ENCODE assay signal across 16 mouse cellular contexts in genomic region chr19:4571658-4572057, GRCm38 (mm10). TPM values are rescaled to one million over a fixed set of nuclear protein-coding genes. Genes with fewer than 3 reads are reported as not detected.
DNase-seq lines count a peak whose midpoint lies in the region; ATAC-seq and TF ChIP-seq lines count a peak whose summit lies in the region.
"Had no signal": no experiment of that assay in that cellular context is flagged by ENCODE, and none has a peak within 500 bp of the region (broad histone marks: within the 10 kb centered on the region; RNA-seq: fewer than 3 reads in every experiment).

No protein-coding gene starts in this region.

- DNase-seq in forebrain, embryonic 14.5 days (ENCODE audit: low spot score) = peak; percentile 59
- DNase-seq in forebrain, embryonic 10.5 days (ENCODE audit: extremely low spot score, low spot score) = no peak
- no peak for DNase-seq in lung, postnatal 4 days
- peak; percentile 9 for DNase-seq in forebrain, postnatal 0 days
- no peak for DNase-seq in kidney, postnatal 10 days
- no peak for DNase-seq in gastrocnemius, postnatal 14 days
- DNase-seq: cerebellum, adult 11 months; cerebellum, postnatal 25 days; thymus, postnatal 36 days had no signal

- 14% methylated on average over 1 of the region's 1 CpGs for whole genome bisulfite sequencing in forebrain, embryonic 14.5 days
- 88% methylated on average over 1 of the region's 1 CpGs for WGBS in forebrain, embryonic 10.5 days
- 79% methylated on average over 1 of the region's 1 CpGs for WGBS in lung, embryonic 15.5 days
- 20% methylated on average over 1 of the region's 1 CpGs for WGBS in forebrain, postnatal 0 days
- WGBS in small intestine, adult 2 months = 79% methylated on average over 1 of the region's 1 CpGs

- no peak for TF ChIP-seq POLR2A in small intestine, adult 2 months (IDR thresholded peaks at IDR 0.05; ENCODE audit: low read depth, low read length)

- no peak for ATAC-seq in forebrain, embryonic 14.5 days
- no peak for ATAC-seq in lung, embryonic 15.5 days (ENCODE audit: borderline replicate concordance, extremely low read depth, low FRiP score, low TSS enrichment)
- no peak for ATAC-seq in forebrain, postnatal 0 days
- ATAC-seq: inflammation-experienced regulatory T-cells, adult 6 months had no signal

- no peaks in the 10 kb centered on the region for H3K36me3 ChIP-seq in forebrain, embryonic 14.5 days (ENCODE audit: control insufficient read depth, insufficient read depth, low read length)
- no peaks in the 10 kb centered on the region for H3K36me3 ChIP-seq in forebrain, embryonic 10.5 days (replicated peaks)
- H3K36me3 ChIP-seq in lung, embryonic 15.5 days = no peaks in the 10 kb centered on the region
- H3K36me3 ChIP-seq in forebrain, postnatal 0 days (ENCODE audit: insufficient read depth) = no peaks in the 10 kb centered on the region
- no peaks in the 10 kb centered on the region for H3K36me3 ChIP-seq in small intestine, adult 2 months (ENCODE audit: control insufficient read depth, insufficient read depth, low read length)
- H3K36me3 ChIP-seq: kidney, embryonic 15.5 days; limb, embryonic 12.5 days had no signal

- no peak overlapping the region for H3K4me3 ChIP-seq in forebrain, embryonic 14.5 days (ENCODE audit: low read depth, low read length)
- H3K4me3 ChIP-seq in forebrain, embryonic 10.5 days = no peak overlapping the region
- no peak overlapping the region for H3K4me3 ChIP-seq in lung, embryonic 15.5 days
- H3K4me3 ChIP-seq in forebrain, postnatal 0 days (ENCODE audit: low read depth, low read length) = no peak overlapping the region
- H3K4me3 ChIP-seq in small intestine, adult 2 months (ENCODE audit: low read depth, low read length) = no peak overlapping the region
- H3K4me3 ChIP-seq: kidney, embryonic 15.5 days; left cerebral cortex, adult 2 months; limb, embryonic 12.5 days had no signal

- TF ChIP-seq CTCF in forebrain, postnatal 0 days (IDR thresholded peaks at IDR 0.05; ENCODE audit: low read depth) = no peak
- no peak for TF ChIP-seq CTCF in small intestine, adult 2 months (IDR thresholded peaks at IDR 0.05; ENCODE audit: extremely low read depth, insufficient read length, insufficient replicate concordance, low read depth, low read length)

- intact Hi-C loops in gastrocnemius, postnatal 14 days (cut with DNase I; ENCODE audit: low total_unique reads) = no loop called here

- H3K27ac ChIP-seq in forebrain, embryonic 14.5 days (ENCODE audit: low read depth, low read length) = peak overlapping the region; percentile 39; the same call in 1 of the 2 replicates
- H3K27ac ChIP-seq in forebrain, embryonic 10.5 days = no peak overlapping the region
- H3K27ac ChIP-seq in lung, embryonic 15.5 days = 0 out of 2 replicates have a peak overlapping the region, but pooled peaks have one; percentile 9
- no peak overlapping the region; the same call in 1 of the 2 replicates for H3K27ac ChIP-seq in forebrain, postnatal 0 days (ENCODE audit: low read depth, low read length)
- H3K27ac ChIP-seq in small intestine, adult 2 months (ENCODE audit: insufficient read depth, low read depth, low read length) = 0 out of 2 replicates have a peak overlapping the region, but pooled peaks have one; percentile 26
- H3K27ac ChIP-seq: kidney, embryonic 15.5 days; left cerebral cortex, adult 2 months; limb, embryonic 12.5 days; macrophage had no signal

- H3K9me3 ChIP-seq in forebrain, embryonic 14.5 days (replicated peaks; ENCODE audit: control insufficient read depth, low read length) = no peaks in the 10 kb centered on the region
- no peaks in the 10 kb centered on the region for H3K9me3 ChIP-seq in forebrain, embryonic 10.5 days
- no peaks in the 10 kb centered on the region for H3K9me3 ChIP-seq in lung, embryonic 15.5 days
- no peaks in the 10 kb centered on the region for H3K9me3 ChIP-seq in forebrain, postnatal 0 days (ENCODE audit: low read length)
- H3K9me3 ChIP-seq: kidney, embryonic 15.5 days; limb, embryonic 12.5 days had no signal

- H3K27me3 ChIP-seq in forebrain, embryonic 14.5 days (replicated peaks; ENCODE audit: control insufficient read depth, insufficient read depth, low read length) = no peaks in the 10 kb centered on the region
- no peaks in the 10 kb centered on the region for H3K27me3 ChIP-seq in forebrain, embryonic 10.5 days (ENCODE audit: poor library complexity, severe bottlenecking)
- H3K27me3 ChIP-seq in lung, embryonic 15.5 days = no peaks in the 10 kb centered on the region
- no peaks in the 10 kb centered on the region for H3K27me3 ChIP-seq in forebrain, postnatal 0 days (ENCODE audit: insufficient read depth, low read length)
- no peaks in the 10 kb centered on the region for H3K27me3 ChIP-seq in small intestine, adult 2 months (ENCODE audit: control insufficient read depth, insufficient read depth, low read length)
- H3K27me3 ChIP-seq: kidney, embryonic 15.5 days; limb, embryonic 12.5 days had no signal

- no peak overlapping the region for H3K9ac ChIP-seq in forebrain, embryonic 14.5 days (ENCODE audit: low read length)
- H3K9ac ChIP-seq in lung, embryonic 15.5 days = no peak overlapping the region
- no peak overlapping the region for H3K9ac ChIP-seq in forebrain, postnatal 0 days
- H3K9ac ChIP-seq: kidney, embryonic 15.5 days; limb, embryonic 12.5 days had no signal

- H3K4me2 ChIP-seq in forebrain, embryonic 14.5 days (ENCODE audit: low read length) = no peak overlapping the region
- no peak overlapping the region for H3K4me2 ChIP-seq in lung, embryonic 15.5 days
- no peak overlapping the region for H3K4me2 ChIP-seq in forebrain, postnatal 0 days (ENCODE audit: low read depth)
- H3K4me2 ChIP-seq: kidney, embryonic 15.5 days; limb, embryonic 12.5 days had no signal

- H3K4me1 ChIP-seq in forebrain, embryonic 14.5 days (ENCODE audit: control insufficient read depth, insufficient read depth, low read length) = peaks cover 8% of the 10 kb centered on the region; the same call in 1 of the 2 replicates
- H3K4me1 ChIP-seq in forebrain, embryonic 10.5 days = no peaks in the 10 kb centered on the region; the same call in 1 of the 2 replicates
- no peaks in the 10 kb centered on the region for H3K4me1 ChIP-seq in lung, embryonic 15.5 days
- no peaks in the 10 kb centered on the region for H3K4me1 ChIP-seq in forebrain, postnatal 0 days (ENCODE audit: insufficient read depth)
- H3K4me1 ChIP-seq in small intestine, adult 2 months (ENCODE audit: control insufficient read depth, insufficient read depth, insufficient read length, low read length) = peaks cover 4% of the 10 kb centered on the region; the same call in 1 of the 2 replicates
- H3K4me1 ChIP-seq: kidney, embryonic 15.5 days; limb, embryonic 12.5 days had no signal

RNA-seq across cellular contexts. Expression of gene Lrfn4, which starts 43.8 kb away (rescaled TPM):
- polyA plus RNA-seq in forebrain, embryonic 14.5 days (2014; fragmentation: Nextera tagmentation; extraction: Ambion mirVana) = 12.2 and 12.6 TPM in 2 replicates
- polyA plus RNA-seq in forebrain, embryonic 10.5 days (2016; fragmentation: Nextera tagmentation; extraction: Ambion mirVana) = 5.0 and 5.7 TPM in 2 replicates
- polyA plus RNA-seq in lung, embryonic 15.5 days (2015; fragmentation: Nextera tagmentation; extraction: Ambion mirVana) = 6.5 and 6.8 TPM in 2 replicates
- total RNA-seq in forebrain, postnatal 0 days (2014; rRNA removed) = 112 and 127 TPM in 2 replicates
- 17.1 and 17.2 TPM in 2 replicates for polyA plus RNA-seq in forebrain, postnatal 0 days (2015; fragmentation: Nextera tagmentation; extraction: Ambion mirVana)
- 9.8 and 12.0 TPM in 2 replicates for polyA plus RNA-seq in small intestine, adult 2 months (2012; rRNA removed)
- total RNA-seq in gastrocnemius, postnatal 14 days (2021) = 1 to 10 TPM; 2.3 to 3.2 TPM

RNA-seq across cellular contexts. Expression of gene Rce1, which starts 53.8 kb away (rescaled TPM):
- 57.1 and 57.5 TPM in 2 replicates for polyA plus RNA-seq in forebrain, embryonic 14.5 days (2014; fragmentation: Nextera tagmentation; extraction: Ambion mirVana)
- polyA plus RNA-seq in forebrain, embryonic 10.5 days (2016; fragmentation: Nextera tagmentation; extraction: Ambion mirVana) = 84.3 and 84.9 TPM in 2 replicates
- 73.5 and 74.4 TPM in 2 replicates for polyA plus RNA-seq in lung, embryonic 15.5 days (2015; fragmentation: Nextera tagmentation; extraction: Ambion mirVana)
- 51.9 and 65.1 TPM in 2 replicates for total RNA-seq in forebrain, postnatal 0 days (2014; rRNA removed)
- 47.5 and 52.4 TPM in 2 replicates for polyA plus RNA-seq in forebrain, postnatal 0 days (2015; fragmentation: Nextera tagmentation; extraction: Ambion mirVana)
- 55.1 and 97.5 TPM in 2 replicates for polyA plus RNA-seq in small intestine, adult 2 months (2012; rRNA removed)
- total RNA-seq in gastrocnemius, postnatal 14 days (2021) = 1 to 10 TPM; 5.8 to 7.1 TPM

Comparison
In these comparisons a context has a peak if more than half of its experiments do, and no peak if none do; other contexts are left out.
1. DNase-seq: peak in forebrain, embryonic 14.5 days (single experiment) and forebrain, postnatal 0 days (single experiment); none in forebrain, embryonic 10.5 days (single experiment), lung, postnatal 4 days (0 of 2), kidney, postnatal 10 days (single experiment) and gastrocnemius, postnatal 14 days (single experiment).
2. H3K27ac ChIP-seq: peak in forebrain, embryonic 14.5 days (single experiment), lung, embryonic 15.5 days (single experiment) and small intestine, adult 2 months (single experiment); none in forebrain, embryonic 10.5 days (single experiment) and forebrain, postnatal 0 days (single experiment).